Mouse (Mus musculus): Measurements from ENCODE around the gene Epb42. TPM values are rescaled to one million over a fixed set of nuclear protein-coding genes. Genes with fewer than 3 reads are reported as not detected.
"Not testable (repeated sequence)": the region's sequence is repeated elsewhere in the genome, so short reads cannot be mapped to it uniquely, and the experiment has no call there.

Epb42 gene
- total RNA-seq (2021): not detected
- long read RNA-seq, experiment 1: 0 reads
- long read RNA-seq, experiment 2: 0 reads

DNA sequence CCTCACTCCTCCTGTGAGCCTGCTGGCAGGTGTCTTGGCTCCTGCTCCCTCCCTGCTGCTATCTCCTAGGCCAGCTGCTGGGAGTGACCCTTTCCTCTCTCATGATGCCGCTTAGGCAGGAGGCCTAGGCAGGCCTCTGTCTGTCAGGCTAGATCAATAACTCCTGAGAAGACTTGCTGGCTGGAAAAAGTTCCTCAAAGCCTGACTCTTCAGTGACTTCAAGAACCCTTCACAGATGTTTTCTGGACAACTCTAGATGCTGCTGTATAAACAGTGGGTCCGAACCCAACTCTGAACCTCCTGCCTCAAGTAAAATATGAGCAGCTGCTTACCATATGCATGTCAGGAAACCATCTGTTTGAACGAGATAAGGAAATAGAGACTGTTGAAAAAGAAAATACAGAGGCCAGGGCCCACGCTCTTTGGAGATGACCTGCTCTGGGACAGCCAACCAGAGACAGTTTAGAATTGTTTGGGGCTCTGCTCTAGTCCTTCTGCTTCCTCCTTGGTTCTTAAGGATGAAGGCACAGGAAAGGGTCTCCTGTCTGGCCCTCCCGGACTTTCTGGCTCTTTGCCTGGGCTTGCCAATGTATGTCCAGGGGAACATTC, at the start of gene Epb42:
Gene Epb42 (minus strand): TSS at position 340 of the 609 bp plus-strand sequence.
- DNase-seq (ENCODE audit: low spot score in 2 of 2): no peak

DNA sequence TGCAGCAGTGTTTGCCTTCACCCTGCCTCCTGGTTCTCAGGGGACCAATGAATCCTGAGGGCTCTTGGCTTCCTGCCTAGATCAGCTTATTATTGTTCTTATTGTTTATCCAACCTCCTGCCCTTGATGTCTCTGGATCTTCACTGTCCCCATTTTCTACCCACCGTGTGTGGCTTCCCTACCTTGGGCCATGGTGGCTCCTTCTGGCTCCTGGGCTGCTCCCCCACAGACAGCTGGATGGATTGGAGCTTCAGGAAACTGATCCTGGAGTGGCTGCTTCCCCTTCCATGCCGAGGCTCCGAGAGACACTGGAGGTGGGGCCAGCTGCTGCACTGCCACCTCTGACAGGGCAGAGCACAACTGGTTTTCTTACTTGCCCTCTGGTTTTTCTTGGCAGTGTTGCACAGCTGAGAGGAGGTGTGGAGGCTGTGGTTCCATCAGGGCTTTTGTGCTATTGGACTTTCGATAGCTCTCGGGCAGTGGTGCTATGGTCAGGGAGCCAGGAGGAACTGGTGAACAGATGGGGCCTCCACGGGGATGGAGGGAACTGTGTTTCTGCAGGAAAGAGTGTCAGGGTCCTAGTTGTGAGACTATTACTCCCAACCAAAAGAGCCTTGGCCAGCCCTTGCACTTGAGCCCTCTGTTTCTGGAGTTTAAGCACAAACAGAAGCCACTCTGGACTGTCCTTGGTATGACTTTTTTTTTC, 48.8 kb upstream of the Epb42 start, which contains the start of gene Tgm5:
Gene Tgm5 (minus strand): TSS at position 362 of the 706 bp plus-strand sequence.
- DNase-seq (ENCODE audit: low spot score in 2 of 2): no peak

DNA sequence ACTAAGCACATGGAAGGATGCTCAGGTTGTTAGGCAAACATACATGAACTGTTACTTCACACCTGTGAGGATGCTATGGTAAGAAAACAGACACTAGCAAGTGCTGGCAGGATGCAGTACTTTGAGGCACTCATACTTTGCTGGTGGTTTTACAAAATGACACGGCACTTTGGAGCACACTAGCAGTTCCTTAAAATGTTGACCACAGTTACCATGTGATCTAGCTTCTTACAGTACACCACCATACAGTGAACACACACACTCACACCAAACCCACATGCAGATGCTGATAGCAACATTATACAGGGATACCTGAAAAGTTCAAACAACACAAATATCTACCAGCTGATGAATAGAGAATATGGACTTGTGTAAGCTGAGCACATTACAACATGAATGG, 45.8 kb upstream of the Epb42 start:
- no peak for DNase-seq (ENCODE audit: low spot score in 2 of 2)

DNA sequence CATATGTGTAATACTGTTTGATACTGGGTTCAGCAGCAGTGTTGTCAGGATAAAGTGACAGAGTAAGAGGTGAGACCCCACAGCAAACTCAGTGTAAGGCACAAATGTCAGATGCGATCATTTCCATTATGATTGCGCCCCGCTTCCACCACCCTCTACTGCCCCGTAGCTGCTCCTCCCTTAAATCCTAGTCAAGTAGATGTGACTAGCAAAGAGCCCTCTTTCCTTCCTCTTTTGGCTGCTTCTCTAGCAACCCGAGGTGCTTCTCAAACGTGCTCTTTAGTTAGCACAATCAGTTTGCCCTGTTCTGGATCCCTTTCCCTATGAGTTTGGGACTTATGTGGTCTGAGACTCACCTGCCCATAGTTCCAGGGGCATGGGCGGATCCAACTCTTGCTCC, 37.9 kb upstream of the Epb42 start:
- DNase-seq (ENCODE audit: low spot score in 2 of 2): no peak

DNA sequence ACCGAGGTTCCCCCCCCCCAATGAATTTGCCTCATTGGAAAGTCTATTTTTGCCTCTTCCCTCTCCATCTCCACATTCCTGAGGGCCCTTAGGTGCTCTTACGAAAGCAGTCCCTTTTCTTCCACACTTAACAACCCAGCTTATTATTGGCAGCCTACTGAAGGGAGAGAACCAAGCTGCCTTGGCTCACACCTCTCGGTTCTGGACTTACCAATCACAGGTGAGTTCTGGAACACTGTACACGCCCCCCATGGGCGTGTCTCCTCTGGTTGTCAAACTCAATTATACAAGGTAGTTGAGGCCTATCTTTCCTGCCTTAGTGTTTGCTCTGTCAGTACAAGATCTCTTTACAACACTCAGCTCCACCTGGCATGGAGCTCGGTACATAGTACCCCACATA, 35.0 kb upstream of the Epb42 start:
- no peak for DNase-seq (ENCODE audit: low spot score in 2 of 2)

DNA sequence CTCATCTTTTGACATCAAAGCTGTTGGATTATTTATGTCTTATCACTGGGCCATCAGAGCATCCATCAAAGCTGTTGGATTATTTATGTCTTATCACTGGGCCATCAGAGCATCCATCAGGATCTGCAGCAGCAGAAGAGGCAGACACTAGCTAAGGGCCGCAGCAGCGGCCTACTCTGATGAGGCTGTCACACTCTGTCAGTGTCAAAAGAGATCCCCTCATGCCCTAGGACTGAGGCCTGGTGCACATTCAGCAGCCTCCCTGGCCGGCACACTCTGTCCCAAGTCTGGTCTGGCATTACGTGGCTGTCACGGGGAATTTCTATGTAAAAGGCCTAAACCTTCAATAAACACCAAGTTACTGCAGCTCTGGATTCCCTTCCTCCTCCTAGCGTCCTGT, 32.6 kb upstream of the Epb42 start:
- no peak for DNase-seq (ENCODE audit: low spot score in 2 of 2)

DNA sequence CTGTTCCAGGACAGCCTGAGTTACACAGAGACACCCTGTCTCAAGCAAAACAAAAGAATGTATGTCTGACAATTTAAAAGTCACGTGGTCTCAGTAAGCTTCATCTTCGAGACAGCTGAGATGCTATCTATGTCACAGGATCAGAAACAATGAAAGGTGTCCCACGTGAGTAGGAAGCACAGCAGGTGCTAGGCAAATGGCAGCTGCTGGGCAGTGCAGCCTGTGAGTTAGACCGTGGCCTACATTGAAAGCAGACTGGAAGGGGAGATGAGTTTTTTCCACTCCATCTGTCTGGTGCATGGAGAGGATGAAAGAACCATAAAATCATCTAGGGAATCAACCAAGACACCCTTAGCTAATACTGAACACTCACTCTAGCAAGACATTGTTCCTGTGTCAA, 30.2 kb upstream of the Epb42 start:
- no peak for DNase-seq (ENCODE audit: low spot score in 2 of 2)

DNA sequence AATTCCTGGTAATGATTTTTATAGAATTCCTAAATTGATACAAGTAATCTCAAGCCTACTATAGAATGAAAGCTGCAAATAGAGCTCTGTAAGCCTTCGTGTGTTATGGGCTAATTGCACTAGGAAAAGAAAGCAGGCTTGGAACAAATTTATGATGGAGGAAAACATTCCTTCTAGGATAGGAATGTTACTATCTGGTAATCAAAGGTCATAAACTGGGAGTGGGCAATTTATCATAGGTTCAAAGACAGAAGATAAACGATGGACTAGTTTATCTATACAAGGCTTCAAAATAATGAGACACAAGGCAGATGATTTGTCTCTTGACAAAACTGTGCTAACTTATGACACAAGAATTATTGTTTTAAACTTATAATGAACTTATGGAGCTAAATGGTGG, 24.4 kb upstream of the Epb42 start:
- DNase-seq (ENCODE audit: low spot score in 2 of 2): no peak

DNA sequence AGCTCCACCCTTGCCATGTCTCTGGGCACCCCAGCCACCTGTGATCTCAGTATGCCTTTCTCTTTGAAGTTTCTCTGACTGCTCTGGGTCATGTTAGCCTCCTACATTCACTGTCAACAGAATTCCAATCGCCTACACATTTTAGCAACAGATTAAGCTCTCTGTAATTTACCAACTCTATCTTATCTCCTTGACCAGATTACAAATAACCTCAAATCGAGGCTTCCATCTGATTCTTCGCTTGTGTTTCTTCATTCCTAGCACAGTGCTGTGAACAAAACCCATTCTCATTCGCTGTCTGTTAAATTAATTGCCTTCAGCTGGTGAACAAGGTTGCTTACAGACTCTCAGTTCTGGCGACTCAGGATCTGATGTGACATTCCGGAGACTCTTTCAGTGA, 21.1 kb upstream of the Epb42 start:
- DNase-seq (ENCODE audit: low spot score in 2 of 2): no peak

DNA sequence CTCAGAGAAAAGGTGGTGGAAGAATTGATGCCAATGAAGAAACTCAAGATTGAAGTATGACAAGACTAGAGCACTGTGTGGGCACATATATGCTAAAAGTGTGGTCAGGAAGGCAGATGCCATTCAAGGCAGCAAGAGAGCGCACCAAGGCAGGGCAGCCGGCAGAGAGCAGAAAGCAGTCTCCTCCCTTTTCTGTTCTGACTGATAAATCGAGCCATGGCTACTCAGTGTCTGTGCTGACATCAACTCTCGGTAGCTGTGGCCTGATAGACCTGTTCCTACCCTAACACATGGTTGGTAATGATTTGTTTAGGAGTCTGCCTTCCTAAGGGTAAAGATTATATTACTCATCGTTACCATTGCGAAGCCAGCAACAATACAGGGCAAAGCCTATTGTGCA, 19.0 kb upstream of the Epb42 start:
- DNase-seq (ENCODE audit: low spot score in 2 of 2): no peak

DNA sequence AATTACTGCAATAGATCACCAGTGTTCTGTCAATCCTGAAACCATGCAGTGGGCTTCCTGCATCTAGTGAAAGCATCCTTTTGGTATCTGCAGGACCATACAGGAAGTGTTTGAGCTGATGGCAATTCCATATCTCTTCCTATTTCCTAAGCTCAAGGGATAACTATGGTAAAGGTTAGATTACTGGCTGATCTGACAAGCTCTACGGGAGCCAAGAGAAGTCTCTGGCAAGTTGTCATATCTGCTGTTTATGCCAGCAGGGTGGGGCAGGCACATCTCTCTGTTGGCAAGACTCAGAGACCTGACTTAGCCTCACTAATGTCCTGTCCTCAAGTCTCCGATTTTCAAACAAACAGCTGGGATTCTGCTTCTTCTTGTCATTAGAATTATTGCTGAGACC, 17.2 kb upstream of the Epb42 start:
- DNase-seq (ENCODE audit: low spot score in 2 of 2): no peak

DNA sequence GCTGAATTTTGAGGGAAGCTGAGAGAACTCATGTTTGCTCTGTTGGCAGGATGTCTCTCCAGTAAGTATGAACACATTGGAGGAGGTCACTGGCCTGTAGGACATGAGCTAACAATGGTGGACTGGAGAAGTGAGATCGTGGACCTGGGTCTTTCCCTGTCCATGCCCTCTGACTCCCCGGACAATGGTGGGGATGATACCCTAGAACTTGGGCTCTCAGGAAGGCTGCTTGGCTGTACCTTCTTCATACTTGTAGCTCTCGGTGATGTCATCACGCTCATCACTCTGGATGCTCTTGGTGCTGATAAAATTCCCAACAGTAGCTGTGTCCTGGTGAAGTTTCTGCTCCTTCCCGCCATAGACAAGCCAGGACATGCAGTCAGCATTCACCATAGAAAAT, 15.3 kb upstream of the Epb42 start:
- DNase-seq (ENCODE audit: low spot score in 2 of 2): no peak

DNA sequence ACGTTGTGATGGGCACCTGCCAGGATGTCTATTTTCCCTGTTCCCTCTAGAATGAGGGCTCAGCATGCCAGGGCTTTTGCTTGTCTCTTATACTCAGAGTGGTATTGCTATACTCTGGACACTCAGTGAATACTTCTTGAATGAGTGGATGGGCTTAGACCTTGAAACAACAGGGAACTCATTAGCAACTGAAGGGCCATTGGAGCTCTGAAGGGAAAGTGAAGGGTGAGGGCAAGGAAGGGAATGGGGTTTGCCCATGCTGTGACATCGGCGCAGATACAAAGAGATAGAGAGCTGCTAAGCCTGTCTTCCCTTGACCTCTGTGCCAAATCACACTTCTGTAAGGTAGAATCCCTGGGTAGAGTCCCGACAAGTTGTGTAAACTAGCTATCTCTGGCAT, 8.8 kb upstream of the Epb42 start:
- DNase-seq (ENCODE audit: low spot score in 2 of 2): no peak

DNA sequence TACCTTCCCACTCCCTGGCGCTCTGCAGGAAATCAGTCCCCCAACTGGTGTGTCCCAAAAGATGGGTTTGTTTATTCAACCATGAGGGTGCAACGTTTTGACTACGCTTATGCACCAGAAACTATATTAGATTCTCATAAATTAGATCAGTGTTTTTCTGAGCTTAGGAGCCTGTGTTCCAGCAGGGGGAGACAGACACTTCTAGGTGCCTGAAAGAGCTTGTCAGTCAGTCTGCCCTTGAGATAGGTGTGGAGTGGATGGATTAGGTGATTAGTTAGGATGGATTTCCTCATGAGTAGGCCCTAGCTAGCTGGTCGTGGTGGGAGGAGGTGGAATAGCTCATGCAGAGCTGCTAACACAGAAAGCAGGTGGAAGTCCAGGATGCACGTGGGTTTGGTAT, 4.2 kb upstream of the Epb42 start:
- DNase-seq (ENCODE audit: low spot score in 2 of 2): peak; percentile 17 to 25

DNA sequence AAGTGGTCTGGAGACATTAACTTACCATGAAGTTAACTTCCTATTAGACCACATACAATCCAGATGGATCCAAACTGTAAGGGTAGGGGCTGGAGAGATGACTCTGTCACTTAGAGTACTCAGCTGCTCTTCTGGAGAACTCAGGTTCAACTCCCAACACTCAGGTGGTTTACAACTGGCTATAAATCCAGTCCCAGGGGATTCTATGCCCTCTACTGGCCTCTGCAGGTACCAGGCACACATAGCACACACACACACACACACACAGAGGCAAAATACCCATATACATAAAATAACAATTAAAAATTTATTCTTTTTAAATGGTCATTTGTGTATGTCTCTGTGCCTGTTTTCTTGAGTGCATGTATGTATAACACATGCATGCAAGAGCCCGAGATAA, 2.5 kb upstream of the Epb42 start:
- no peak for DNase-seq (ENCODE audit: low spot score in 2 of 2)

DNA sequence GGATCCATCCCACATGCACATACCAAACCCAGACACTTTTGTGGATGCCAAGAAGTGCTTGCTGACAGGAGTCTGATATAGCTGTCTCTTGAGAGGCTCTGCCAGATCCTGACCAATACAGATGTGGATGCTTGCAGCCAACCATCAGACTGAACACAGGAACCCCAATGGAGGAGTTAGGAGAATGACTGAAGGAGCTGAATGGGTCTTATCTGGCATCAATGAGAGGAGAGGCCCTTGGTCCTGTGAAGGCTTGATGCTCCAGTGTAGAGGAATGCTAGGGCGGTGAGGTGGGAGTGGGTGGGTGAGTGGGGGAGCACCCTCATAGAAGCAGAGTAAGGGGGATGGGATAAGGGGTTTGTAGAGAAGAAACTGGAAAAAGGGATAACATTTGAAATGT, 2.0 kb upstream of the Epb42 start:
- DNase-seq (ENCODE audit: low spot score in 2 of 2): not testable (repeated sequence)

DNA sequence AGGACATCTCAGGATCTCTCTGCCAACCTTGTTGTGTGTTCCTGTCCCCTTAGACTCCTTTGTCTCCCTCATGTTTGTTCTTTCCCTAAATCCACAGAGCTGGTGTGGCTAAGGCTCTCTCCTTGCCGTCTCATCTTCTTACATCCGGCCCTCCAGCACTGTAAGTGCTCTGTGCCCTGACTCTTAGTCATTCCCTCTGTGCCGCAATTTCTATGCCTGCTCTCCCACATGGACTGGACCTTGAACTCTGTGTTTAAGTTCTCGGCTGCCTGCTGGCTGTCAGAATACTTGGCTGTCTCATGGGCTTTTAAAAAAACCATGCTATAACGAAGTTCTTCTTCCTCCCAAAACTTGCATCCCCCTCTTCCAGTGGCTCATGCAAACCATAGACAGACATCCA, 14.0 kb downstream of the Epb42 start:
- no peak for DNase-seq (ENCODE audit: low spot score in 2 of 2)

DNA sequence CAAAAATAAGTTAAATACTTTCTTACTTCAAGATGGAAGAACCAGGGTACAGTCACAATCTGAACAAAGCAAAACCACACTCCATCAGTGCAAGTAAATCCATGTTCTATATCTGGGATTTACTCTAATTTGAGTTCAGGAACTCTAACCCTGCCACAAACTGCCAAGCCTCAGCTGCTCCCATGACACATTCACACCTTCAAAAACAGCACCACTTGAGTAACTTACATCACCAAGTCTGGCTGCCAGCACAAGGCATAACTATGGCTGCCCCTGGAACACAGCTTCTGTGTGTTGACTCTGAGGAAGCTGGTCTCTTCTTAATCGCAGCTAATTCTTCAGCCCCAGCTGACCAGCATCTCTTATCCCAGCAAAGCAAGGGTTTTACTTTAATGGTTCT, 19.7 kb downstream of the Epb42 start:
- DNase-seq (ENCODE audit: low spot score in 2 of 2): no peak

DNA sequence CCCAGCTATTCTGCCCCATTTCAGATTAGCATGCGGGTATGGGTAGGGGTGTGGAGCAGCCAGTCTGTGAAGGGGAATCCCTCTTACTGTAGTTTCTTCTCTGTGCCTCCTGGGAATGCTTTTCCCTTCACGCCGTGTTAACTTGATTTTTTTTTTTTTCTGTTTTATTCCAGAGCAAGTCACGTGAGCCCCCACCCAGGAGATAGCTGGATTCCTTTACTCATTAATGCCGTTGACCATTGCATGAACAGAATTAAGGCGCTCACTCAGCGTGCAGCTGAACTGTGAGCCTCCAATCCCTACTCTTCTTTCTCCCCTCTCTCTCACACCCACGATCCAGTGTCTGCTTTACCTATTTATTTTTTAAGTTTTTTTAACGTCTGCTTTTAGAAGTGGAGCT, 20.6 kb downstream of the Epb42 start:
- no peak for DNase-seq (ENCODE audit: low spot score in 2 of 2)

DNA sequence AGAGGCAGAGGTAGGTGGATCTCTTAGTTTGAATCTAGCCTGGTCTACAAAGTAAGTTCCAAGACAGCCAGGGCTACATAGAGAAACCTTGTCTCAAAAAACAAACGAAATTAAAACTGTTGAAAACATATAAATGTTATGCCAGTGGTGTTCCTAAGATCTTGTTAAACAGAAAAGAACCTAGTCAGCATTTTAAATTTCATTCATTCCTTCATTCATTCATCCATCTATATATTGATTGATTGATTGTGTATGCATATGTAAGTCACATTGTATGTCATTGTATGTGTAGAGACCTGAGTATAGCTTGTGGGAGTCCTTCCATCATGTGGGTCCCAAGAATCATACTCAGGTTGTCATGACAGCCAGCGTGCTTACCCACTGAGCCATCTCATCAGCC, 21.4 kb downstream of the Epb42 start:
- no peak for DNase-seq (ENCODE audit: low spot score in 2 of 2)

DNA sequence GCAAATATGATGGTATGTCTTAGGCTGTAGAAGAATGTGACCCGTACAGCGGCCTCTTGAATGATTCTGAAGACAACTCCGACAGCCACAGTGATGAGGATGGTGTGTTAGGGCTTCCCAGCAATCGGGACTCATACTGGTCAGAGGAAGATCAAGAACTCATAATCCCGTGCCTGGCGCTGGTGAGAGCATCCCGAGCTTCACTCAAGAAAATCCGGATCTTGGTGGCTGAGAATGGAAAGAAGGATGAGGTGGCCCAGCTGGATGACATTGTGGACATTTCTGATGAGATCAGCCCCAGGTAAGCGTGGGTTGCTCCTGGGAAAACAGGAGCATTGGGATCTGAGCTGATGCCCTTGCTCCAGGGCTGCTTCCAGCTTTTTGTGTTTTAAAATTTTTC, 24.2 kb downstream of the Epb42 start:
- DNase-seq (ENCODE audit: low spot score in 2 of 2): no peak

DNA sequence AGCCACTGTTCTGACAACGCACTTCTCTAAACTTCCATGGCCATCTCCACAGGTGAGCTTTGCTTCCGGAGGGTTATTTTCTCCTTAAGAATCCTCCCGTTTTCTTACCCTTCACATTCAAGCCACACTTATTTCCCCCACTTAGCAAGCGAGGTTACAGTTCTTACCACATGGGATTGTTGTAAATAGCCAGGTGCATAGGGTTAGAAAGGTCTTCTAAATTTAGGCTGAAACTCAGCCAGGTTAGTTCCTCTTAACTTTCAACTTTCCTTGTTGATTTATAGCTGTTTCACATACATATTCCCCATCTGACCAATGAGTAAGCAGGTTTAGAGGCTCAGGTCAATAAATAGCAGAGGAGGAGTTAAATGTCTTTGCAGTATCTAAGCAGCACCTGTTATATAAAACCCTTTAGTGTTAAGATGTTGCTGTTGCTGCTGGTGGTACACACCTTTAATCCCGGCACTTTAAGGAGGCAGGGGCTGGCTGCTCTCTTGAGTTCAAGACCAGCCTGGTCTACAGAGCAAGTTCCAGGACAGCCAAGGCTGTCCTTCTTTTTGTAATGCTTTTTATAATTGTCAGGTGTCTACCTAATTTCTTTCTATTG, 27.7 kb downstream of the Epb42 start:
- DNase-seq (ENCODE audit: low spot score in 2 of 2): no peak

DNA sequence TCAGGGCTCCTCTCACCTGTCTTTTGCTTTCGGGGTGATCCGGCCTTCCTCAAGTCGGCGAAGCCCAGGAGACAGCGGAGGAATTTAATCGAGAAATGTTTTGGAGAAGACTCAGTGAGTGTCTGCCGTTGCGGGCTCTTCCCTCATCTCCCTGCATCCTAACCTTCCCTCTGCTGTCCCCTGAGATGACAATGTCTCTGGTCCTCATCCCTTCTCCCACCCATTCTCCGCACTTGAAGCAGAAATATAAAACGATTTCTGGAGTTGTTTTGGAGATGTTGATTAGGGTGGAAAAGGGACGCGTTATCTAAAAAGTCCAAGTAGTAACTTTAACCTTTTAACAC, 28.2 kb downstream of the Epb42 start:
- DNase-seq (ENCODE audit: low spot score in 2 of 2): no peak
